Mouse (Mus musculus): ENCODE results near the gene Cadm1. TPM values are rescaled to one million over a fixed set of nuclear protein-coding genes. Genes with fewer than 3 reads are reported as not detected.

The Cadm1 gene
- polyA plus RNA-seq, 1 experiment from 2014 or later, result 150 TPM

- DNase-seq (ENCODE audit: low spot score) (no peak), ATAC-seq (ENCODE audit: low FRiP score) (no peak)
- no peaks in the 10 kb centered on the region for H3K36me3 ChIP-seq (ENCODE audit: control insufficient read depth, insufficient read depth, low read length)
- H3K9ac ChIP-seq (ENCODE audit: low read depth, low read length), result no peak overlapping the region
- no peak overlapping the region for H3K4me2 ChIP-seq (replicated peaks; ENCODE audit: low read depth, low read length)
- no peak overlapping the region for H3K27ac ChIP-seq (ENCODE audit: low read depth, low read length)
- peaks cover 20% of the 10 kb centered on the region for H3K27me3 ChIP-seq (ENCODE audit: control insufficient read depth, insufficient read depth, low read length)
- H3K4me1 ChIP-seq (replicated peaks; ENCODE audit: control insufficient read depth, insufficient read depth, low read length), result peaks cover 11% of the 10 kb centered on the region; the same call in 1 of the 2 replicates
- H3K4me3 ChIP-seq (ENCODE audit: low read depth, low read length), result no peak overlapping the region
- H3K9me3 ChIP-seq (ENCODE audit: control insufficient read depth, low read length), result no peaks in the 10 kb centered on the region
- 66% methylated on average over 6 of the region's 6 CpGs for WGBS
These were observed 376.5 kb downstream of the Cadm1 start for GRCm38 (mm10) chr9:47906521-47906920.
